Mouse (Mus musculus) liver, adult 2 months (tissue): ENCODE measurements at regions not wholly inside any gene's neighbourhood (a gene's known extent, or its start where the extent isn't known, plus 50 kb on each side); places are given as distances from the start of the nearest gene placed in this dataset.

Experiments
- DNase-seq: peaks from one replicate; pipeline ENCODE4 v3.0.0-alpha.2; 2011; ENCODE audit warnings: low read depth, low spot score; ENCODE audit errors: extremely low read depth
- H3K27ac ChIP-seq: fragments of 200-500 bp; replicated peaks from 2 replicates; pipeline ENCODE4 v1.5.1; 2012; ENCODE audit warnings: low read depth, mild to moderate bottlenecking, control low read depth, inconsistent platforms, low read length; ENCODE audit not compliant: insufficient read depth
- H3K27me3 ChIP-seq: fragments of 200-500 bp; 2 replicates; pipeline ENCODE4 v1.6.1; 2012; ENCODE audit warnings: mild to moderate bottlenecking, moderate library complexity, low read length, inconsistent platforms; ENCODE audit not compliant: control insufficient read depth, insufficient read depth
- H3K36me3 ChIP-seq: fragments of 200-500 bp; 2 replicates; pipeline ENCODE4 v1.6.1; 2012; ENCODE audit warnings: low read length, inconsistent platforms; ENCODE audit not compliant: control insufficient read depth, insufficient read depth
- H3K4me1 ChIP-seq: fragments of 200-500 bp; 2 replicates; pipeline ENCODE4 v1.6.1; 2011; ENCODE audit warnings: low read length; ENCODE audit not compliant: control insufficient read depth, insufficient read depth
- H3K4me3 ChIP-seq: fragments of 200-500 bp; 2 replicates; pipeline ENCODE4 v1.5.1; 2011; ENCODE audit warnings: low read depth, mild to moderate bottlenecking, control low read depth, low read length, moderate library complexity; ENCODE audit not compliant: insufficient read depth
- H3K79me2 ChIP-seq: fragments of 200-500 bp; 2 replicates; pipeline ENCODE4 v1.6.1; 2012; ENCODE audit warnings: inconsistent platforms, mild to moderate bottlenecking, low read length, moderate library complexity; ENCODE audit not compliant: control insufficient read depth, insufficient read depth
- H3K9ac ChIP-seq: fragments of 200-500 bp; 2 replicates; pipeline ENCODE4 v1.6.1; 2012; ENCODE audit warnings: low read depth, mild to moderate bottlenecking, control low read depth, inconsistent platforms, low read length
- CTCF ChIP-seq: fragments of 200-500 bp; IDR thresholded peaks from 2 replicates; pipeline ENCODE4 v1.5.1; 2011; ENCODE audit warnings: low read depth, low read length, control low read depth
- POLR2A ChIP-seq: fragments of 200-500 bp; IDR thresholded peaks from 2 replicates; pipeline ENCODE4 v1.6.1; 2011; ENCODE audit warnings: low read length, control low read depth; ENCODE audit not compliant: insufficient read depth; ENCODE audit errors: extremely low read depth
- WGBS: fragments of 180-500 bp; shearing (Covaris S2); methylation state at CpG from one replicate; pipeline ENCODE4 v1.1.7; 2018; 5-methylcytosine and 5-hydroxymethylcytosine counted together

DNA sequence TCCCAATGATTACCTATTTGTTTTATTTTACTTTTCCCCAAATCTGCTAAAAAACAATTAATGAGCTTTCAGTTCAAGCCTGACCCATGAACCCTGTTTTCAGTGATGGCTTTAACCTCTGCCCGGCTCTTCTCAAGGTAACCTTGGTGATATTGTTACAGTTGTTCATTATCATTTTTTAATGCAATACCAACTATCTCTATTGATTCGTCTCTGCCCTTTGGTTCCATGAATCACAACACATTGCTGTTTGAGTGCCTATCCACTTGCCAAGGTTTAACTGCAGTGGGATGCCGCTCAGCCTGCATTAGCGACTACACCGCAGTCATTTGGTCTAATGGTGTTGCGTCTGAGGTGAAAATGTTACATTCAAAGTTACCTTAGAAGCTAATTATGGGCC, 317.9 kb downstream of the Etnk1 start:
- Histone ChIP-seq H3K79me2 (no peaks in the 10 kb centered on the region), H3K27me3 (no peaks in the 10 kb centered on the region), H3K4me3 (no peak overlapping the region), H3K36me3 (no peaks in the 10 kb centered on the region), H3K27ac (no peak overlapping the region), H3K9ac (no peak overlapping the region), H3K4me1 (peaks cover 29% of the 10 kb centered on the region)
- TF ChIP-seq POLR2A (no peak), CTCF (no peak)
- 28% methylated on average over 6 of the region's 6 CpGs for WGBS
- peak; percentile 93 for DNase-seq

DNA sequence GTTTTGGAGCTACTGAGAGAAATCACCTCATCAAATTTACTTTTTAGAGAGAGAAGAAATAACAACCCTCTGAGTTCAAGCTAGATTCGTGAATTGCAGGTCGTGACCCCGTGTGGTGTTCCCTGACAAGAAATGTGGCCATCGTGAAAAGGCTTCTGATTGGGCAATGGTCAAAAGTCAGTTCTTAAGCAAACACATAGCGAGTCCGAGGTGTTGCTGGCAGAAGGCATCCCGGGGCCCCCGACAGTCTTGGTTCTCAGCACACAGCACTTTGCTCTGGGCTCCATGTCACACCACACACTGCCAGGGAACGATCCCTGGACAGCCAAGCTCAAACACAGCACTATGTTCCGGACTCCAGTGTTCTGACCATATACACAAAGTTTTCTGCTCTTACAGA, 320.0 kb downstream of the Etnk1 start:
- H3K36me3 ChIP-seq: no peaks in the 10 kb centered on the region
- no peak overlapping the region for H3K4me3 ChIP-seq
- no peaks in the 10 kb centered on the region for H3K79me2 ChIP-seq
- H3K27ac ChIP-seq: no peak overlapping the region
- H3K9ac ChIP-seq: no peak overlapping the region
- peaks cover 28% of the 10 kb centered on the region for H3K4me1 ChIP-seq
- WGBS: 18% methylated on average over 10 of the region's 10 CpGs
- TF ChIP-seq CTCF: no peak
- TF ChIP-seq POLR2A: no peak
- DNase-seq: peak; percentile 99
- no peaks in the 10 kb centered on the region for H3K27me3 ChIP-seq

DNA sequence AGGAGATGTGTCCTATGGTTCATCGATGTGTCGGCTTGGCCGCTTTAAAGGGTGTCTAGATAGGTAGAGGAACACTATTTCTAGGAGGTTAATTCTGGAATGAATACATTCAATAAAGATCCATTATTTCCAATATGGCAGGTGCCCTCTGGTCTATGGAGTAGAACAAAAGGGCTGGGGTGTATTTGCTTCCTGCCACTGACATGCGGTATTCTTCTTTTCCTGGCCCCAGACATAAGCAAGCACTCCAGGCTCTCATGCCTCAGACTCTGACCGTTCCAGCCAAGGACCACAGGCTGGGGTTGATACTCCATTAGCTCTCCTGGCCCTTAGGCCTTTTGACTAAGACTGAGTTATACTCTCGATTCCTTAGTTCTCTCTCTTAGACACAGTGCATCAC, 323.0 kb downstream of the Etnk1 start:
- no peak overlapping the region for H3K27ac ChIP-seq
- H3K79me2 ChIP-seq: no peaks in the 10 kb centered on the region
- peaks cover 15% of the 10 kb centered on the region; the same call in 1 of the 2 replicates for H3K4me1 ChIP-seq
- no peaks in the 10 kb centered on the region for H3K27me3 ChIP-seq
- WGBS: 96% methylated on average over 6 of the region's 6 CpGs
- DNase-seq: no peak
- H3K9ac ChIP-seq: no peak overlapping the region
- H3K4me3 ChIP-seq: no peak overlapping the region
- H3K36me3 ChIP-seq: no peaks in the 10 kb centered on the region
- TF ChIP-seq CTCF: no peak
- no peak for TF ChIP-seq POLR2A

DNA sequence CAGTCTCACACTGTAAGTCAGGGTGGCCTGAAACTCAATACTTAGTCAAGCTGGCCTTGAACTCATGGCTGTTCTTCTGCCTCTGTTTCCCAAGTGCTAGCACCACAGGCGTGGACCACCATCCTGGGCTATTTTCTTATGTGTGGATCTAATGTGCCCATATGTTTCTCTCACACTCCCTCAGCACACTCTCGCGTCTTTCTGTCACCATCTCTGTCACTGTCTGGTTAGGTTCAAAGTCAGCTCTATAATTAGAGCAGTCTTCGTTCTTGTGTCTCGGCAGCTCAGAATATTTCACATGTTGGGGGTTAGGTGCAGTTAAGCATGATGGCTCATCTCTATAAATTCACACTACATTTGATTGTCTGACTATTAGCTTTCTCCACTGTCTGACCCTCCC, 324.4 kb downstream of the Etnk1 start:
- Histone ChIP-seq H3K36me3 (no peaks in the 10 kb centered on the region), H3K27me3 (no peaks in the 10 kb centered on the region), H3K4me1 (peaks cover 8% of the 10 kb centered on the region; the same call in 1 of the 2 replicates), H3K4me3 (no peak overlapping the region), H3K9ac (no peak overlapping the region), H3K79me2 (no peaks in the 10 kb centered on the region), H3K27ac (no peak overlapping the region)
- WGBS: 93% methylated on average over 5 of the region's 5 CpGs
- TF ChIP-seq CTCF: no peak
- no peak for TF ChIP-seq POLR2A
- DNase-seq: no peak

DNA sequence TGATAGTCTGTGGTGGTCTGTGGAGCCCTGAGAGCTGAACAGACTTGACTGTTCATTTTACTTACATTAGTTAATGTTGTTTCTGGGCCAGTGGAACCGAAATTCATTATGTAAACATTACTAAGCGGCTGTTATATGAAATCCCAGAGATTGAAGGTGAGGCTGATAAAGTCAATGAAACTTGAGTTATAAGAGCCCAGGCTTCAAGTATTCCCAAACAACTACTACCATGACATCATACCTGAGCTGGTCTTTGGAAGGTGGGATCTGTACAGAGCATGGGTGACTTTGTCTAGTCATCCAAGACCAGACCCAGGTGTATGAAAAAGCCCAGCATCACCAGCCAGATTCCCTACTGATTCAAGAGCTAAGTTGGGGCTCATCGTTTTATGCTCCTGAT, 326.5 kb downstream of the Etnk1 start:
- 93% methylated on average over 3 of the region's 3 CpGs for WGBS
- H3K79me2 ChIP-seq: no peaks in the 10 kb centered on the region

DNA sequence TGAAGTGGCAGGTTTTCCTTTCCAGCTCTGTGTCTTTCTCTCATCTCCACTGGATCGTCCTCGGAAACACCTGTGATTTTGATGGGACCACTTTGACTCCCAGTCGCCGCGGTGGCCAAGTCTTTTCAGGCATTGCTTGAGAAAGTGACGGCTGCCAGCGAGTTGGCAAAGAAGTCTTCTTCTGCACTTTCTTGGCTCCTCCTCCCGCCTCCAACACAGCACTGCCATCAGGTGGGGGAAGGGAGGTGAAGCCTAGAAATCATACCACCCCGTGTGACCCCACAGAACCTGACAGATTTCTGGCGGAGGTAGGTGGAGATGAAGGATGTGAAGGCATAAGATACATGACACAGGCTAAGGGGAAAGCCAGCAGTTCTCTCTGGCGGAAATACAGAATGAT, 327.3 kb downstream of the Etnk1 start:
- H3K4me3 ChIP-seq: no peak overlapping the region
- TF ChIP-seq CTCF: no peak
- TF ChIP-seq POLR2A: no peak
- no peaks in the 10 kb centered on the region for H3K36me3 ChIP-seq
- peaks cover 3% of the 10 kb centered on the region; the same call in 1 of the 2 replicates for H3K4me1 ChIP-seq
- H3K9ac ChIP-seq: no peak overlapping the region
- WGBS: 92% methylated on average over 11 of the region's 11 CpGs
- no peak for DNase-seq
- no peak overlapping the region; the same call in 1 of the 2 replicates for H3K27ac ChIP-seq
- H3K27me3 ChIP-seq: no peaks in the 10 kb centered on the region
- no peaks in the 10 kb centered on the region for H3K79me2 ChIP-seq

More for the DNA sequence above, 326.5 kb downstream of the Etnk1 start:
- H3K4me1 ChIP-seq: peaks cover 3% of the 10 kb centered on the region; the same call in 1 of the 2 replicates
- no peak for TF ChIP-seq CTCF
- no peak for TF ChIP-seq POLR2A
- no peaks in the 10 kb centered on the region for H3K27me3 ChIP-seq
- no peak overlapping the region for H3K9ac ChIP-seq
- DNase-seq: no peak
- no peak overlapping the region for H3K4me3 ChIP-seq
- no peak overlapping the region for H3K27ac ChIP-seq
- H3K36me3 ChIP-seq: no peaks in the 10 kb centered on the region
